Mouse (Mus musculus) liver, embryonic 14.5 days (tissue): ENCODE results near the gene Pigp. TPM values are rescaled to one million over a fixed set of nuclear protein-coding genes. Genes with fewer than 3 reads are reported as not detected.

Experiments
- ATAC-seq: fragments of 200-750 bp; cut with Nextera tagmentation; 2 replicates; pipeline ENCODE4 v1.8.0; 2017; ENCODE audit warnings: moderate number of reproducible peaks, mild to moderate bottlenecking, moderate library complexity; ENCODE audit not compliant: insufficient read depth
- DNase-seq, 3 experiments: peaks; one replicate each; pipeline ENCODE4 v3.0.0-alpha.2; 2012 to 2013; ENCODE audit warnings: low read depth in 3 of 3, low spot score in 3 of 3
- H3K27ac ChIP-seq: fragments of 300-500 bp; sonication (generic); 2 replicates; pipeline ENCODE4 v1.5.1; 2014; ENCODE audit warnings: moderate library complexity, mild to moderate bottlenecking, control low read depth, inconsistent platforms
- H3K27me3 ChIP-seq: fragments of 300-500 bp; sonication (generic); 2 replicates; pipeline ENCODE4 v1.6.1; 2014; ENCODE audit warnings: mild to moderate bottlenecking, low read length, moderate library complexity; ENCODE audit not compliant: control insufficient read depth, insufficient read depth
- H3K36me3 ChIP-seq: fragments of 300-500 bp; sonication (generic); replicated peaks from 2 replicates; pipeline ENCODE4 v1.6.1; 2014; ENCODE audit warnings: low read depth; ENCODE audit not compliant: control insufficient read depth, insufficient read depth
- H3K4me1 ChIP-seq, 2 experiments: fragments of 200-500 bp in 1 of 2; fragments of 300-500 bp in 1 of 2; sonication (generic) in 1 of 2; replicated peaks; 2 replicates each; pipeline ENCODE4 v1.6.1; 2012 to 2014; ENCODE audit warnings: antibody characterized with exemption in 1 of 2, inconsistent platforms in 1 of 2, low read length in 1 of 2; ENCODE audit not compliant: control insufficient read depth in 2 of 2, insufficient read depth in 2 of 2
- H3K4me2 ChIP-seq: fragments of 300-500 bp; sonication (generic); 2 replicates; pipeline ENCODE4 v1.6.1; 2014; ENCODE audit warnings: low read depth, mild to moderate bottlenecking, control low read depth, moderate library complexity
- H3K4me3 ChIP-seq, 2 experiments: fragments of 200-500 bp in 1 of 2; fragments of 300-500 bp in 1 of 2; sonication (generic) in 1 of 2; 2 replicates each; pipeline ENCODE4 v1.5.1; 2012 to 2014; ENCODE audit warnings: low read depth in 2 of 2, low read length in 2 of 2, mild to moderate bottlenecking in 2 of 2, control low read depth in 1 of 2, inconsistent platforms in 1 of 2, moderate library complexity in 1 of 2; ENCODE audit not compliant: insufficient read depth in 1 of 2
- H3K9ac ChIP-seq: fragments of 300-500 bp; sonication (generic); replicated peaks from 2 replicates; pipeline ENCODE4 v1.6.1; 2014; ENCODE audit warnings: mild to moderate bottlenecking, control low read depth, moderate library complexity
- H3K9me3 ChIP-seq: fragments of 300-500 bp; sonication (generic); 2 replicates; pipeline ENCODE4 v1.6.1; 2016; ENCODE audit warnings: low read length, mixed read lengths; ENCODE audit not compliant: control insufficient read depth
- CTCF ChIP-seq: IDR thresholded peaks from 2 replicates; pipeline ENCODE4 v1.5.1; 2016; ENCODE audit warnings: antibody characterized with exemption, low read depth, control low read depth
- EP300 ChIP-seq: IDR thresholded peaks from 2 replicates; pipeline ENCODE4 v1.6.1; 2016; ENCODE audit warnings: antibody characterized with exemption, low read depth
- WGBS: fragments of 180-500 bp; shearing (Covaris S2); extraction: QIAGEN DNeasy Blood & Tissue Kit; methylation state at CpG from one replicate; pipeline ENCODE4 v1.1.7; 2014; ENCODE audit not compliant: insufficient replicate concordance; 5-methylcytosine and 5-hydroxymethylcytosine counted together
- polyA plus RNA-seq, 2 experiments: library from polyadenylated mRNA; depleted of rRNA in 1 of 2; stranded (reverse) in 1 of 2; unstranded in 1 of 2; fragments of >200 nt; fragmentation: Nextera tagmentation in 1 of 2; extraction: Ambion mirVana in 1 of 2; gene quantifications; 2 replicates each; pipeline versions ENCODE4 v1.2.1 to v1.2.3; 2012 to 2014

The Pigp gene
- polyA plus RNA-seq, 2 experiments = 21.5 to 55.1 TPM

- 64% methylated on average over 3 of the region's 3 CpGs for WGBS
- ATAC-seq = no peak
Observed at GRCm38 (mm10) chr16:94411287-94411686, 39.6 kb upstream of the Pigp start.

GRCm38 (mm10) chr16:94402185-94402584, 30.5 kb upstream of the Pigp start:
- ATAC-seq (no peak), DNase-seq (no peak)
- Histone ChIP-seq H3K27ac (no peak overlapping the region), H3K9me3 (no peaks in the 10 kb centered on the region), H3K4me3 (no peak overlapping the region), H3K27me3 (no peaks in the 10 kb centered on the region), H3K36me3 (no peaks in the 10 kb centered on the region), H3K4me1 (peaks cover 0 to 3% of the 10 kb centered on the region in 2 experiments; a peak in 1 of 4 replicates), H3K9ac (no peak overlapping the region), H3K4me2 (no peak overlapping the region)
- WGBS = 58% methylated on average over 4 of the region's 4 CpGs
- TF ChIP-seq CTCF (no peak), EP300 (no peak)

More at GRCm38 (mm10) chr16:94411287-94411686, 39.6 kb upstream of the Pigp start:
- TF ChIP-seq EP300 (no peak), CTCF (no peak)
- no peaks in the 10 kb centered on the region for H3K27me3 ChIP-seq
- H3K4me3 ChIP-seq = no peak overlapping the region
- H3K9ac ChIP-seq = no peak overlapping the region
- H3K4me1 ChIP-seq = no peaks in the 10 kb centered on the region
- H3K4me2 ChIP-seq = no peak overlapping the region
- H3K27ac ChIP-seq = no peak overlapping the region
- no peaks in the 10 kb centered on the region for H3K36me3 ChIP-seq
- DNase-seq = no peak
- H3K9me3 ChIP-seq = no peaks in the 10 kb centered on the region

GRCm38 (mm10) chr16:94401636-94402035, 30.0 kb upstream of the Pigp start:
- Histone ChIP-seq H3K9me3 (no peaks in the 10 kb centered on the region), H3K27ac (no peak overlapping the region), H3K36me3 (no peaks in the 10 kb centered on the region), H3K4me3 (no peak overlapping the region), H3K4me1 (peaks cover 0 to 3% of the 10 kb centered on the region in 2 experiments; a peak in 1 of 4 replicates), H3K4me2 (no peak overlapping the region), H3K9ac (no peak overlapping the region), H3K27me3 (no peaks in the 10 kb centered on the region)
- TF ChIP-seq CTCF (no peak), EP300 (no peak)
- ATAC-seq (no peak), DNase-seq (no peak)
- WGBS = 57% methylated on average over 2 of the region's 2 CpGs

- no peak overlapping the region for H3K27ac ChIP-seq
- H3K4me3 ChIP-seq = no peak overlapping the region
- WGBS = 62% methylated on average over 2 of the region's 2 CpGs
- H3K27me3 ChIP-seq = no peaks in the 10 kb centered on the region
- no peak overlapping the region for H3K4me2 ChIP-seq
- no peak overlapping the region for H3K9ac ChIP-seq
- no peak for ATAC-seq
- TF ChIP-seq CTCF (no peak), EP300 (no peak)
- DNase-seq = no peak
- H3K9me3 ChIP-seq = no peaks in the 10 kb centered on the region
- H3K4me1 ChIP-seq = peaks cover 0 to 3% of the 10 kb centered on the region in 2 experiments; a peak in 1 of 4 replicates
- H3K36me3 ChIP-seq = no peaks in the 10 kb centered on the region; the same call in 1 of the 2 replicates
Observed at GRCm38 (mm10) chr16:94399141-94399540, 27.5 kb upstream of the Pigp start.

DNA sequence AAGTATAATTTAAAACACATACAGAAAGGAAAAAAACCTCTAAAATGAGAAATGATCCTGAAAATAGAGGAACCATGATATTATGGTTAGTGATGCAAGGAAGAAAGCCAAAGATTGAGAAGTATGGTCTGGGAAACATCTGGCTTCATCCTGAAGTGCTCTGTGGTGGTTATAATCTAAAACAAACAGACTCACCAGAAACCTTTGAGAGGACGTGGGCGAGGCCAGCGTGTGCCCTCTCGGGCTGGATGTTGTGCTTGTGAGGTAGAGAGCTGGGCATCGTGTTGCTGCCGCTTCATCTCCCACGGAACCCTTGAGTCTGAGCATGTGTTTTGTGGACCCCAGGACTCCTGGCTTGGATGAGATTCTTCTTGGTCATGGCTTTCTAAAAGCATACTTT, 25.0 kb upstream of the Pigp start:
- Histone ChIP-seq H3K27ac (no peak overlapping the region), H3K9ac (no peak overlapping the region), H3K27me3 (no peaks in the 10 kb centered on the region), H3K9me3 (no peaks in the 10 kb centered on the region), H3K4me3 (no peak overlapping the region), H3K4me1 (0 out of 4 replicates have a peak, but pooled peaks cover 0 to 1% of the 10 kb centered on the region in 2 experiments), H3K4me2 (no peak overlapping the region), H3K36me3 (no peaks in the 10 kb centered on the region; the same call in 1 of the 2 replicates)
- TF ChIP-seq EP300 (no peak), CTCF (no peak)
- ATAC-seq (no peak), DNase-seq (no peak)
- 44% methylated on average over 7 of the region's 7 CpGs for WGBS
